Mouse (Mus musculus): Measurements from ENCODE around the gene Lin7c.

The Lin7c gene

GRCm38 (mm10) chr2:109942810-109943570 is 52.3 kb downstream of the Lin7c start:
- no peak for DNase-seq

- DNase-seq: no peak
Observed at GRCm38 (mm10) chr2:109944995-109945394, 54.3 kb downstream of the Lin7c start.

GRCm38 (mm10) chr2:109945532-109945931 is 54.9 kb downstream of the Lin7c start:
- DNase-seq: no peak

GRCm38 (mm10) chr2:109946426-109946825 is 55.8 kb downstream of the Lin7c start:
- DNase-seq: no peak

GRCm38 (mm10) chr2:109949519-109949918 is 58.9 kb downstream of the Lin7c start:
- no peak for DNase-seq

GRCm38 (mm10) chr2:109950311-109950710 is 59.7 kb downstream of the Lin7c start:
- no peak for DNase-seq

Measured in cerebellum, postnatal 36 days (tissue).